Mouse (Mus musculus) G1E (cell line): ENCODE data around the gene Qrich2.

Experiments
- CTCF ChIP-seq: IDR thresholded peaks from 2 replicates; pipeline ENCODE4 v1.5.1; 2012; ENCODE audit warnings: low read depth, low read length, inconsistent platforms, mixed read lengths
- GATA1 ChIP-seq: IDR thresholded peaks from 2 replicates; pipeline ENCODE4 v1.6.1; 2012; ENCODE audit warnings: borderline replicate concordance, low read length, inconsistent platforms, mixed read lengths
- POLR2AphosphoS5 ChIP-seq: IDR thresholded peaks from 2 replicates; pipeline ENCODE4 v1.6.1; 2012; ENCODE audit warnings: low read depth, low read length, inconsistent platforms; ENCODE audit not compliant: insufficient replicate concordance
- TAL1 ChIP-seq: conservative IDR thresholded peaks from 2 replicates; pipeline ENCODE4 v1.6.1; 2012; ENCODE audit warnings: low read depth, low read length, inconsistent platforms, mixed read lengths

GRCm38 (mm10) chr11:116470249-116470648 is 4.2 kb upstream of the Qrich2 start:
- TF ChIP-seq CTCF (no peak), POLR2AphosphoS5 (no peak), GATA1 (no peak), TAL1 (no peak)
